Mouse (Mus musculus): ENCODE measurements around the gene Vmn1r66. TPM values are rescaled to one million over a fixed set of nuclear protein-coding genes. Genes with fewer than 3 reads are reported as not detected.
"Not testable (repeated sequence)": the region's sequence is repeated elsewhere in the genome, so short reads cannot be mapped to it uniquely, and the experiment has no call there.

The Vmn1r66 gene
- not detected in 2 replicates for polyA plus RNA-seq (2016; fragmentation: Nextera tagmentation; extraction: Ambion mirVana)

DNA sequence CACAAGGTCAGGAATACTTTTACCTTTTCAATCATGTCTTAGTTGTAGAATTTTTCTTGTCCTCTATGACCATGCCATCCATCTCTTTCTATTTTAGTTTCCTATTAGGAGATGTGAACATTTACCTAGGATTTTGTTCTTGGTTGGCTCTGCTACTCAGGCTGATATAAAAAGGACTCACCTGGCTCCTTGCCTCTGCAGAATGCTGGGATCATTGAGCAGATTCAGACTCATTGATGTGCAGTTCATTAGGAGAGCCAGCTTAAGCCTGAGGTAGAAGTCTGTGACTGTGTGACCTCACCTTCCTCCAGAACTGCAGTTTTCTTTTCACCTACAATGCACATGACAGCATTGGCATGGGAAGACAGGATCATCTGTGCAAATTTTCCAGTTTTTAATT, at the start of gene Vmn1r66:
Gene Vmn1r66, minus strand, starts transcription at position 101 of the 400 bp plus-strand sequence.
- Histone ChIP-seq H3K4me3 (no peak within 1 kb of the TSS), H3K4me2 (no peak within 1 kb of the TSS), H3K27ac (no peak within 1 kb of the TSS), H3K9me3 (replicated peaks) (peaks cover 8% of the 10 kb centered on the region; the same call in 1 of the 2 replicates), H3K9ac (no peak within 1 kb of the TSS), H3K27me3 (replicated peaks) (no peaks in the 10 kb centered on the region), H3K4me1 (no peaks in the 10 kb centered on the region), H3K36me3 (no peaks in the 10 kb centered on the region)
- ATAC-seq = no peak

DNA sequence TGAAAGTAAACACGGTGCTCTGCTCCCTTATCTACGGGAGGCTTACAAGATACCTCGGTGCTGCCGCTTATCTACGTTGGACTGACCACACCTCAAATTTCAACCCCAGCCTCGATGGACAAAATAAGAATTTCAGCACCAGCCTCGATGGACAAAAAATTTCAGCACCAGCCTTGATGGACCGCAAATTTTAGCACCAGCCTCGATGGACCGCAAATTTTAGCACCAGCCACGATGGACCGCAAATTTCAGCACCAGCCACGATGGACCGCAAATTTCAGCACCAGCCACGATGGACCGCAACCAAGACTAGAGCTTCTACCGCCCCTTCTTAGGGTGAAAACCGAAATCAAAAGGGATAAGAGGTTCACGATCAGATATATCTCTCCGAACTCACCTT, 47.7 kb upstream of the Vmn1r66 start:
- not testable (repeated sequence) for H3K4me2 ChIP-seq; H3K4me1 ChIP-seq; H3K4me3 ChIP-seq; H3K9ac ChIP-seq; H3K27ac ChIP-seq; H3K9me3 ChIP-seq (replicated peaks); ATAC-seq; H3K36me3 ChIP-seq; H3K27me3 ChIP-seq (replicated peaks)
- 65% methylated on average over 18 of the region's 20 CpGs for WGBS (ENCODE audit: insufficient replicate concordance)

DNA sequence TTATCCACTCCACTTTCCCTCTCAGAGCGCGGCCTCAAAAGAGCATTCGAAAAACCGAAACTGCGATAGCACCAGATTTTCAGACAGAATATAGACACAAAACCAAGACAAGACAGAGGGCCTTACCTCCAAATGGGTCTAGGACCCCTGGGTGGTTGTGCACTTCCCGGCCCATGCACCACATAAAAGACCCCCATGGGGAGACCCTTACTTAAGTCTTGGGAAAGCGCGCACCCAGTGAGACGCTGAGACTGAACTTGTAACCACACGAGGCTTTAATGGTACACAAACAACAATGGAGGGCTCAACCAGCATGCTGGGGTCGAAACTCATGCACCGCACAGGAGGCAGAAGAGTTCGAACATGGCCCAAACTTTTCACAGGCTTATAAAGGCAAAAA, 25.7 kb downstream of the Vmn1r66 start:
- Histone ChIP-seq H3K4me3 (no peak overlapping the region), H3K27ac (no peak overlapping the region), H3K36me3 (no peaks in the 10 kb centered on the region), H3K27me3 (replicated peaks) (no peaks in the 10 kb centered on the region), H3K4me1 (no peaks in the 10 kb centered on the region), H3K9me3 (replicated peaks) (peaks cover 30% of the 10 kb centered on the region), H3K9ac (no peak overlapping the region), H3K4me2 (no peak overlapping the region)
- ATAC-seq = no peak
- 85% methylated on average over 13 of the region's 13 CpGs for WGBS (ENCODE audit: insufficient replicate concordance)

DNA sequence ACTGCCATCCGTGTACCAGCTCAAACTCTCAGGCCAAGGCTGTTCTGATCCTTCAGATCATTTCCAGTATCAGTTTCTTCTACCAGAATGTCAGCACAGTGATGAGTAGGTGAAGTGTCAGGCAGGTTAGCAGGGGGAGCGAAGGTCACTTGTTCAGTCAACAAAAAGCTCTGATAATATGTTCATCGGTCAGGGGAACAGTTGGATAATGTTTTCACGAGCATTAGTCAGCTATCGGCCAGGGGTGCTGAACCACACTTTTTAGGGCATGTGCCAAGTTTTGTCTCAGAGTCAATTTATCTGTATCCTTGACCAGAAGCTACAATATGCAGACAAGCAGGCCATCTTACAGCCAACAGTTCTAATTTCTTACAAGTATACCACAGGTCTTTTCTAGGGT, 28.7 kb downstream of the Vmn1r66 start:
- H3K4me2 ChIP-seq = no peak overlapping the region
- no peak overlapping the region for H3K9ac ChIP-seq
- H3K9me3 ChIP-seq (replicated peaks) = peaks cover 30% of the 10 kb centered on the region
- no peak for ATAC-seq
- H3K27ac ChIP-seq = no peak overlapping the region
- no peaks in the 10 kb centered on the region for H3K27me3 ChIP-seq (replicated peaks)
- H3K36me3 ChIP-seq = no peaks in the 10 kb centered on the region
- 54% methylated on average over 5 of the region's 5 CpGs for WGBS (ENCODE audit: insufficient replicate concordance)
- no peaks in the 10 kb centered on the region for H3K4me1 ChIP-seq
- H3K4me3 ChIP-seq = no peak overlapping the region

Other genes starting within 250 kb of the Vmn1r66 start
- not detected in 2 replicates for gene Vmn2r50, start 224.7 kb downstream of the Vmn1r66 start, polyA plus RNA-seq (2016; fragmentation: Nextera tagmentation; extraction: Ambion mirVana)
- not detected in 2 replicates for gene Vmn2r51, start 172.3 kb downstream of the Vmn1r66 start, polyA plus RNA-seq (2016; fragmentation: Nextera tagmentation; extraction: Ambion mirVana)
- gene Vmn2r52, start 101.4 kb downstream of the Vmn1r66 start, polyA plus RNA-seq (2016; fragmentation: Nextera tagmentation; extraction: Ambion mirVana) = not detected in 2 replicates
- not detected in 2 replicates for gene Vmn1r67, start 165.3 kb upstream of the Vmn1r66 start, polyA plus RNA-seq (2016; fragmentation: Nextera tagmentation; extraction: Ambion mirVana)
- gene Zik1, start 217.4 kb upstream of the Vmn1r66 start, polyA plus RNA-seq (2016; fragmentation: Nextera tagmentation; extraction: Ambion mirVana) = 4.1 and 4.2 TPM in 2 replicates

All from liver, embryonic 12.5 days (tissue).